Mouse (Mus musculus): ENCODE measurements around the gene Olfr479. TPM values are rescaled to one million over a fixed set of nuclear protein-coding genes. Genes with fewer than 3 reads are reported as not detected.
"Not testable (repeated sequence)": the region's sequence is repeated elsewhere in the genome, so short reads cannot be mapped to it uniquely, and the experiment has no call there.

The Olfr479 gene
- total RNA-seq (2022), result not detected

DNA sequence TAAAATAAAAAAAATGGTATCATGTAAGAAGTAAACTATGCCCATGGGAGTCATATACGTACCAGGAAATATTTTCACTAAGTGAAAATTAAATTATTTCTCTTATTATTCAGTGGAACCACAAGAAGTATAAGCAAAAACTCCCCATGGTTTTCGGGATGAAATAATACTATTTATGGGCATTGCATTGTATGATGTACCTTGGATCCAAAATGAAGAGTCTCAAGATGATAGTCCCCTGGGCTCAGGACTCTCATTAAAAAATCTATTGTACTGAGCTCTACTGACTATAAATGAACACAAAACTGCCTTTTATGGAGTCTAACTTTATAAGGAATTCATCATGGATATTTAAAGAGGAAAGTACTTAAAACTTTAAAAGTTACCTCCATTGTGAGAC lies at the start of gene Olfr479:
TSS of gene Olfr479 (plus strand) at position 301 of the 400 bp plus-strand sequence.
- DNase-seq, result no peak

DNA sequence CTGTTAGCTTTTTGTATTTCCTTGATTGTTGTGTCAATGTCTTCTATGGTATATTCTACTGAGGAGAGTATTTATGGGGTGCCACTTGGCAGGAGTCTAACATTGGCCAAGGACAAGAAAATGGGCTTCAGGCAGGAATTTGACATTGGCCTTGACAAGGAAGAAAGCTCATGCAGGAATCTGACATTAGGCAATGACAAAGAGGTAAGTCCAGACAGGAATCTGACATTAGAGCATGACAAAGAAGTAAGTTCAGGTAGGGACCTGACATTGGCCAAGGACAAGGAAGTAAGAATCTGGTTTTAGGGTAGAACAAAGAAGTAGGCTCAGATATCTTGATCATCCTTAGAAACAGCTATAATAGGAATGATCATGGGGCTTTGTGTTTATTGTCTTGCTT lies 36.2 kb upstream of the Olfr479 start:
- not testable (repeated sequence) for DNase-seq

DNA sequence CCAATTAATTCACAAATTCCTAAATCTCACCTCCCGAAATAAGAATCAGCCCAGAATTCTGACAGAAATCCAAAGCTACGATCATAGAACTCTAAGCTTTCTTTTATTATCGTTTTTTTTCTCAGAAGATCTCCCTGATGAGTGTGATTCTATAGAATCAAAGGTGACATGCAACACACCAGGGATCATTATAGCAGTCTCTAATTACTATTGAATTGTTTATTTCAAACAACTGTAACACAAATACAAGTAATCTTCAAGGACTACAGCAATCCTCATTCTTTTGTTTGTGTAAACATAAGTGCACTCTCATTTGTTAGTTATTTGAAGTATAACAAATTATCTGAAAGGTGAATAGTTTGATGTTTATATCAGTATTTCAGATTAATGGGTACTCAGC lies 16.6 kb upstream of the Olfr479 start, which contains the start of gene Olfr478:
TSS of gene Olfr478 (minus strand) at position 101 of the 400 bp plus-strand sequence.
- no peak for DNase-seq

DNA sequence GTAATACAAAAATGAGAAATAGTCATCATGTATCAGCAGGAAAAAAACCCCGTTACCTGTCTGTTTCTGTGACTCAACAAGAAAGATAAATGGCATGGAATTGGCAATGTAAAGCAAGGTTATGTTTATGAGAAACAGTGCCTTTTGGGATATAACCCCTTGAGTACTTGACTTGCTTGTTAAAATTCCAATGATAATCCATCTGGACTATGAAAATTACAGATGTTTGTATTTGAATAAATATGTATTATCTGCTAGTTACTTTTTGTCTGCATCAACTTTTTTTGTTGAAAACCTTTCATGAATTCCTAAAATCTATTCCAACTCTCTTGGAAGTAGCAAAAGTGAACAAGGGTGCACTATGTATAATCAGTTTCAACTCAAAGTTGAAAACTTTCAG lies 16.8 kb downstream of the Olfr479 start, which contains the start of gene Olfr480:
TSS of gene Olfr480 (minus strand) at position 101 of the 400 bp plus-strand sequence.
- DNase-seq, result no peak

DNA sequence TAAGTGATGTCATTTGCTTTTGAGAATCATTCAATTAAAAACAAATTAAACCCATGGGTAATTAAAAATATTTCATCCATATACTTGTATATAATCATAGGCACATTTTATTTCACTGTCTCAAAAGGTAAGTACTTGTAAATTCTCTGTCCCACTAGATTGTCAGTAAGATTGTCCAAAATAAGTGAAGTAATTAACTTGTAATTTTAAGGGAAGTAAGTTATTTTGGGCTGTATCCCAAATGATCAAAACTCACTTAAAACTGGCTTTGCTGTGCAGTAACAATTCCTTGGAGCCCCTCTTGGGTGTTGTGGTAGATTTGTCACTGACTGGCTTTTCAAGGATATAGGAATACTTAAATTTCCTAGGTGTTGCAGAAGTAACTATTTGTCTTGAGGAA lies 29.1 kb downstream of the Olfr479 start, which contains the start of gene Olfr481:
TSS of gene Olfr481 (plus strand) at position 301 of the 400 bp plus-strand sequence.
- DNase-seq, result no peak

DNA sequence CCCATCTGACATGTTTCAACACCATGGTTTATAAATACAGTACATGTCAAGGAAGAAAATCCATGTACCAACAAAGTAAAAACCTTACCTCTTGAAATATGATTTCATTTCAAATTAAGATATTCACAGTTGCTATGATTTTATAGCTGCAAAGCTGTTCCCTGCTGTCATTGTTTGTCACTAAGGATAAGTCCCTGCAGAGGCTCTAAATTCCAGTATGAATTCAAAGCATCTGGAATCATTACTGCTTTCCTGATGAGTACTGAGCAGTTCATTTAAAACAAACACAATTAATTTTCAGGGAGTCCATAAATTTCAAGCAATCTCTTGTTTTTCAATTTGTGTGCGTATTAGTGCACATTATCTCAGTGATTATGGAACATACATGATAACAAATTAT lies 47.0 kb downstream of the Olfr479 start, which contains the start of gene Olfr482:
TSS of gene Olfr482 (minus strand) at position 101 of the 400 bp plus-strand sequence.
- DNase-seq, result no peak

DNA sequence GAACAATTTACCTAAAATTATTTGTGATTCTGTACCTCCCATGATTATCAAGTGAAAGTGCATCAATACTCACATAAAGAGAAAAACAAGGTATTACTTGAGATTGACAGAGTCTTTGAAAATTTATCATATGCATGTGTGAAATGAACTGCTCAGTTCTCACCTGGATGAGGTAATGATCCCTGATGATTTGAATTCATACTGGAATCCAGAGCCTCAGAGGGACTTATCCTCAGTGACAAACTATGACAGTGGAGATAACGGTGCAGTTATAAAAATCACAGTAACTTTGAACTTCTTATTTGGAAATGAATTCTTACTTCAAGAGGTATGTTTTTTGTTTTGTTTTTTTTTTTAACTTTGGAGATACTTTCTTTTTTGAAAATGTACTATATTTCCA lies 50.1 kb downstream of the Olfr479 start, which contains the start of gene Olfr483:
TSS of gene Olfr483 (plus strand) at position 301 of the 400 bp plus-strand sequence.
- DNase-seq, result no peak

Other genes starting within 250 kb of the Olfr479 start
- gene Ovch2, start 249.5 kb upstream of the Olfr479 start, total RNA-seq (2022), result not detected
- not detected for gene Olfr467, start 238.4 kb upstream of the Olfr479 start, total RNA-seq (2022)
- gene Olfr469, start 225.2 kb upstream of the Olfr479 start, total RNA-seq (2022), result not detected
- gene Olfr470, start 203.2 kb upstream of the Olfr479 start, total RNA-seq (2022), result not detected
- gene Olfr472, start 152.8 kb upstream of the Olfr479 start, total RNA-seq (2022), result not detected
- gene Olfr473, start 120.2 kb upstream of the Olfr479 start, total RNA-seq (2022), result not detected
- gene Olfr474, start 96.0 kb upstream of the Olfr479 start, total RNA-seq (2022), result not detected
- not detected for gene Olfr476, start 85.9 kb upstream of the Olfr479 start, total RNA-seq (2022)
- gene Olfr477, start 64.0 kb upstream of the Olfr479 start, total RNA-seq (2022), result under 1 TPM in 1 of 4 experiments, not detected in 3; 0.12 TPM
- gene Olfr478, start 16.7 kb upstream of the Olfr479 start, total RNA-seq (2022), result not detected
- not detected for gene Olfr480, start 16.7 kb downstream of the Olfr479 start, total RNA-seq (2022)
- not detected for gene Olfr481, start 29.2 kb downstream of the Olfr479 start, total RNA-seq (2022)
- gene Olfr482, start 46.9 kb downstream of the Olfr479 start, total RNA-seq (2022), result 1 to 10 TPM; 1.2 to 1.8 (median 1.7) TPM
- not detected for gene Olfr483, start 50.2 kb downstream of the Olfr479 start, total RNA-seq (2022)
- not detected for gene Olfr484, start 76.8 kb downstream of the Olfr479 start, total RNA-seq (2022)
- gene Olfr485, start 109.2 kb downstream of the Olfr479 start, total RNA-seq (2022), result not detected
- not detected for gene Olfr486, start 122.0 kb downstream of the Olfr479 start, total RNA-seq (2022)
- gene Olfr487, start 163.9 kb downstream of the Olfr479 start, total RNA-seq (2022), result not detected
- not detected for gene Olfr488, start 207.7 kb downstream of the Olfr479 start, total RNA-seq (2022)
- not detected for gene Olfr490, start 238.2 kb downstream of the Olfr479 start, total RNA-seq (2022)